Mouse (Mus musculus) hindbrain, embryonic 13.5 days (tissue): Measurements from ENCODE around the gene Krtap15. TPM values are rescaled to one million over a fixed set of nuclear protein-coding genes. Genes with fewer than 3 reads are reported as not detected.

Experiments used
- ATAC-seq: fragments of 200-750 bp; cut with Nextera tagmentation; 2 replicates; pipeline ENCODE4 v1.8.0; 2017; ENCODE audit warnings: moderate TSS enrichment; ENCODE audit not compliant: low FRiP score
- H3K27ac ChIP-seq: fragments of 300-500 bp; sonication (generic); 2 replicates; pipeline ENCODE4 v1.5.1; 2015; ENCODE audit warnings: inconsistent platforms, mild to moderate bottlenecking, moderate library complexity
- H3K27me3 ChIP-seq: fragments of 300-500 bp; sonication (generic); 2 replicates; pipeline ENCODE4 v1.6.1; 2015; ENCODE audit warnings: mild to moderate bottlenecking, inconsistent platforms
- H3K36me3 ChIP-seq: fragments of 300-500 bp; sonication (generic); 2 replicates; pipeline ENCODE4 v1.6.1; 2015; ENCODE audit warnings: mild to moderate bottlenecking, inconsistent platforms
- H3K4me1 ChIP-seq: fragments of 300-500 bp; sonication (generic); replicated peaks from 2 replicates; pipeline ENCODE4 v1.6.1; 2015; ENCODE audit warnings: inconsistent platforms
- H3K4me2 ChIP-seq: fragments of 300-500 bp; sonication (generic); 2 replicates; pipeline ENCODE4 v1.6.1; 2015; ENCODE audit warnings: inconsistent platforms, mild to moderate bottlenecking, moderate library complexity
- H3K4me3 ChIP-seq: fragments of 300-500 bp; sonication (generic); 2 replicates; pipeline ENCODE4 v1.5.1; 2015; ENCODE audit warnings: mild to moderate bottlenecking, inconsistent platforms
- H3K9ac ChIP-seq: fragments of 300-500 bp; sonication (generic); 2 replicates; pipeline ENCODE4 v1.6.1; 2015; ENCODE audit warnings: mild to moderate bottlenecking, inconsistent platforms
- H3K9me3 ChIP-seq: fragments of 300-500 bp; sonication (generic); 2 replicates; pipeline ENCODE4 v1.6.1; 2016; ENCODE audit warnings: inconsistent platforms
- WGBS: fragments of 180-500 bp; shearing (Covaris S2); methylation state at CpG from one replicate; pipeline ENCODE4 v1.1.7; 2015; 5-methylcytosine and 5-hydroxymethylcytosine counted together
- polyA plus RNA-seq: library from polyadenylated mRNA; unstranded; fragments of >200 nt; fragmentation: Nextera tagmentation; extraction: Ambion mirVana; gene quantifications from 2 replicates; pipeline ENCODE4 v1.2.1, GENCODE M21; 2015

Krtap15 gene
- polyA plus RNA-seq, 1 experiment from 2014 or later = not detected

GRCm38 (mm10) chr16:88874169-88874568, 54.2 kb downstream of the Krtap15 start, which contains the start of gene Krtap19-2:
Gene Krtap19-2, minus strand, starts transcription at chr16:88874269.
- H3K4me1 ChIP-seq = no peaks in the 10 kb centered on the region
- no peaks in the 10 kb centered on the region for H3K27me3 ChIP-seq
- no peaks in the 10 kb centered on the region for H3K36me3 ChIP-seq
- no peak for ATAC-seq
- no peak within 1 kb of the TSS for H3K27ac ChIP-seq
- H3K4me2 ChIP-seq = no peak within 1 kb of the TSS
- 91% methylated on average over 3 of the region's 3 CpGs for WGBS
- no peak within 1 kb of the TSS for H3K4me3 ChIP-seq
- H3K9me3 ChIP-seq = no peaks in the 10 kb centered on the region
- H3K9ac ChIP-seq = no peak within 1 kb of the TSS

GRCm38 (mm10) chr16:88877938-88878337, 57.9 kb downstream of the Krtap15 start, which contains the start of gene Krtap19-3:
Gene Krtap19-3, minus strand, starts transcription at chr16:88878038.
- H3K4me3 ChIP-seq = no peak within 1 kb of the TSS
- H3K4me2 ChIP-seq = no peak within 1 kb of the TSS
- no peaks in the 10 kb centered on the region for H3K36me3 ChIP-seq
- no peaks in the 10 kb centered on the region for H3K9me3 ChIP-seq
- 81% methylated on average over 2 of the region's 2 CpGs for WGBS
- no peak for ATAC-seq
- H3K9ac ChIP-seq = no peak within 1 kb of the TSS
- no peak within 1 kb of the TSS for H3K27ac ChIP-seq
- H3K27me3 ChIP-seq = no peaks in the 10 kb centered on the region
- no peaks in the 10 kb centered on the region for H3K4me1 ChIP-seq

Other genes starting within 250 kb of the Krtap15 start
- not detected in 2 replicates for gene Krtap24-1, start 207.9 kb upstream of the Krtap15 start, polyA plus RNA-seq
- gene 2310079G19Rik, start 192.5 kb upstream of the Krtap15 start, polyA plus RNA-seq = not detected in 2 replicates
- not detected in 2 replicates for gene Krtap26-1, start 172.4 kb upstream of the Krtap15 start, polyA plus RNA-seq
- not detected in 2 replicates for gene Krtap27-1, start 148.5 kb upstream of the Krtap15 start, polyA plus RNA-seq
- not detected in 2 replicates for gene 2310061N02Rik, start 112.3 kb upstream of the Krtap15 start, polyA plus RNA-seq
- gene Krtap13-1, start 91.4 kb upstream of the Krtap15 start, polyA plus RNA-seq = not detected in 2 replicates
- gene Krtap13, start 68.6 kb upstream of the Krtap15 start, polyA plus RNA-seq = not detected in 2 replicates
- not detected in 2 replicates for gene 2310034C09Rik, start 61.4 kb upstream of the Krtap15 start, polyA plus RNA-seq
- gene 2310057N15Rik, start 46.0 kb upstream of the Krtap15 start, polyA plus RNA-seq = not detected in 2 replicates
- not detected in 2 replicates for gene Gm5965, start 42.3 kb upstream of the Krtap15 start, polyA plus RNA-seq
- gene Gm20741, start 8.0 kb upstream of the Krtap15 start, polyA plus RNA-seq = not detected in 2 replicates
- not detected in 2 replicates for gene Krtap14, start 5.9 kb downstream of the Krtap15 start, polyA plus RNA-seq
- gene Krtap19-1, start 49.2 kb downstream of the Krtap15 start, polyA plus RNA-seq = not detected in 2 replicates
- gene Krtap19-2, start 54.1 kb downstream of the Krtap15 start, polyA plus RNA-seq = not detected in 2 replicates
- not detected in 2 replicates for gene Krtap19-3, start 57.8 kb downstream of the Krtap15 start, polyA plus RNA-seq
- not detected in 2 replicates for gene Krtap19-4, start 64.9 kb downstream of the Krtap15 start, polyA plus RNA-seq
- gene Krtap19-5, start 76.2 kb downstream of the Krtap15 start, polyA plus RNA-seq = not detected in 2 replicates
- not detected in 2 replicates for gene Krtap19-9b, start 112.0 kb downstream of the Krtap15 start, polyA plus RNA-seq
- gene Krtap16-3, start 142.7 kb downstream of the Krtap15 start, polyA plus RNA-seq = not detected in 2 replicates
- not detected in 2 replicates for gene Krtap22-2, start 190.5 kb downstream of the Krtap15 start, polyA plus RNA-seq
- not detected in 2 replicates for gene Gm10229, start 195.1 kb downstream of the Krtap15 start, polyA plus RNA-seq
- not detected in 2 replicates for gene Krtap6-1, start 211.5 kb downstream of the Krtap15 start, polyA plus RNA-seq
- not detected in 2 replicates for gene Gm10228, start 221.3 kb downstream of the Krtap15 start, polyA plus RNA-seq
- not detected in 2 replicates for gene Krtap6-5, start 227.7 kb downstream of the Krtap15 start, polyA plus RNA-seq
- not detected in 2 replicates for gene 1110025L11Rik, start 243.8 kb downstream of the Krtap15 start, polyA plus RNA-seq